Mouse (Mus musculus) R1 (cell line): ENCODE results near the gene Rimbp2.

Source experiments
- DNase-seq: peaks from one replicate; pipeline ENCODE4 v3.0.0-alpha.2; 2018; ENCODE audit warnings: low read depth, low spot score

The Rimbp2 gene

DNA sequence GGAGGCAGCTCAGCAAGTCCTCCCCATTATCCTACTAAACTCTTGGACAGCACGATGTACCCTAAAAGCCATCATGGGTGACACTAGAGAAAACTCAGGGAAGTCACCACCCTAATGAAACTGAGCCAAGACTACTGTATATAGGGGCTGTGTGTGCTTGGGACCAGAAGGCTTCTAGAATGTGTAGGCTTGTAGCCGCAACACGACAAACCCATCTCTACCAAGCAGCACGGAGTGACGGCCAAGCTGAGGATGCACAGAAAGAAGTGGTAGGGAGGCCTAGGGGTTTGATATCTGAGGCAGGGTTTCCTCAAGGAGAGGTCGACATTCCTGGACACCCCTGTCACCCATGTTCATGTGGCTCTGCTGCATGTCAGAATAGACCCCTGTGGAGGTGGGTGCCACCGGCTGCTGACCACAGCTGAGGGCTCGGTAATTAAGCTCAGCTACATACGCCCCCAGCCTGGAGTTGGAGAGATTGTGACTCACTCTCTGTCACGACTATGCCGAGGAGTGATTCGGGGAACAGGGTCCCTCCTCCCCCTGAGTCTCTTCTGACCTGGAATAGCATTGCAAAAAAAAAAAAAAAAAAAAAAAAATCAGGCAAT is 106.7 kb downstream of the Rimbp2 start:
- DNase-seq: no peak

- no peak for DNase-seq
Observed at GRCm38 (mm10) chr5:128845033-128845432, 108.3 kb downstream of the Rimbp2 start.

GRCm38 (mm10) chr5:128843982-128844381 is 109.3 kb downstream of the Rimbp2 start:
- peak; percentile 40 for DNase-seq

DNA sequence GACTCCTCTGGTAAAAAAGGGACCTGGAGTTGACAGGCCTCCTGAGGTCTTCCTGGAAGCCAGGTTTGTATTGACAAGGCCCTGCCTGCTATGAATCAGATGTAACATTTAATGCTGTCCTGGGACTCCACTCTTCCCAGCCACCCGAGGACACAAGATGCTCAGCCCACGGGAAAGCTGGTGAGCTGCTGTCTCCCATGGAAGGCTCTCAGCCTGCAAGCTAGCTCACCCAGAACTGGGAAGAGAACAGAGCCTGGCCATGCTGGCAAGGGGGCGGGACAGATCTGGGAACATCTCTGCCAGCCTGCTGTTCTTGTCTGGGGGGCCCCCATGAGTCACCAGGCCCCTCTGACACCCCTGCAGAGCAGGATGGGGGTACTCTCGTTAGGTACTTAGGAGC is 111.7 kb downstream of the Rimbp2 start:
- no peak for DNase-seq

GRCm38 (mm10) chr5:128837045-128837444 is 116.2 kb downstream of the Rimbp2 start:
- no peak for DNase-seq

DNA sequence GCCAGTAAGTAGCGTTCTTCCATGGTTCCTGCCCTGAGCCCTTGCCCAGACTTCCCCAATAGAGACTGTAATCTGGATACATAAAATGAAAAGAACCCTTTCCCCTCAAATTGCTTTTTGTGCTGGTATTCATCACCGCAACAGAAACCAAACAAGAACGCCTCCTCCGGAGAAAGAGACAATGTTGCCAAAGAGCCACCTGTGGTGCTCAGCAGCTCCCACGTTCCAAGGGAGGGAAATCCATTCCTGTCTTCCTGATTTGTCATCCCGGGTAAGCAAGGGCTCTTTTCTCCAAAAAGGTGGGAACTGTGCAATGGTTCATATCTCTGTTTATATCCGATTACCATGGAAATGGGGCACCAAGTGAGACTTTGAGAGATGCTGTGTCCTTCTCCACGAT is 119.2 kb downstream of the Rimbp2 start:
- no peak for DNase-seq

- DNase-seq: no peak
Observed at GRCm38 (mm10) chr5:128822843-128823242, 130.4 kb downstream of the Rimbp2 start.

DNA sequence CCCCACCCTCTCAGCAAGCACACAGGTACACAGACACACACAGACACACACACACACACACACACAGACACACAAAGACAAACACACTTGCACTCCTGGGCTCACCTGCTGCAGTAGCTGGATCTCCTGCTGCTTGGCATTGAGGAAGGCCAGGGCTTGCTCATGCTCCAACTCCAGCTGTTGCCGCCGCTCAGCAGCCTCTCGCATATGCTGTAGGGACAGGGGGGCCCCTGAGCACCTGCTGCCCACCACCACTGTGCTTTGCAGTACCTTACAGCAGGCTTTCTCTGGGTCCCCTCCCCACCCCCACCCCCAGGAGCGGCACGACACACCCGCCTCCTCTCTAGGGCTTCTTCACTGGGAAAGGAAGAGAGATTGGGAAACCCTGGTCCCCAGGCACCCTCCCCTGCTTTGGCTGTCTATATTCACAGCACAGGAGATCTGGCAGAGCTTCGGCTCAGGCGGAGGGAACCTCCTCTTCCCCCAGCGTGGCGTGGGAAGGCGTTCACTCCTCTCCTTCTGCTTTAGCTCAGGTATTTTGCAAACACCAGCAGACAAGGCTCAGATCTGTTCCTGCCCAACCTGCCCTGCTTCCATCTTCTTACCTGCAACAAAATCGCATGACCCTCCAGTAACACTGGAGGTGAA is 133.5 kb downstream of the Rimbp2 start:
- DNase-seq: no peak

GRCm38 (mm10) chr5:128815629-128816028 is 137.7 kb downstream of the Rimbp2 start:
- no peak for DNase-seq

- DNase-seq: no peak
Observed at GRCm38 (mm10) chr5:128815078-128815477, 138.2 kb downstream of the Rimbp2 start.

DNA sequence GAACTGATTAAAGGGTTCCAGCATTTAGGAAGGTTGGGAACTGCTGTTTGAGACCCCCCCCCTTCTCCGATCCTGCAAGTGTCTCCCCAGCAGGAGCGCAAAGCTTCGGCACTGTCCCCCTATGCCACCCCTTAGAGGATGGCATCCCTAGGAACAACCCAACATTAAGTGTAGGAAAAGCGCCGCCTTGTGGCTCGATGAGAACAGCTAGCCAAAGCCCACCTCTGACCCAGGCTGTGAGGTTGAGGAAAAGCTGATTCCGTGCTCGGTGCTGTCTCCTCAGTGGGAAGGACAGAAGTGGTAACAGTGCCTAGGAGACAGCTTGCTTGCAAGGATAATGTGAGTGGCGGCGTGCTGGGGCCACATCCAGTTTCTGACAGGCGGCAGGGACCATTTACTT is 140.2 kb downstream of the Rimbp2 start:
- DNase-seq: peak; percentile 65

DNA sequence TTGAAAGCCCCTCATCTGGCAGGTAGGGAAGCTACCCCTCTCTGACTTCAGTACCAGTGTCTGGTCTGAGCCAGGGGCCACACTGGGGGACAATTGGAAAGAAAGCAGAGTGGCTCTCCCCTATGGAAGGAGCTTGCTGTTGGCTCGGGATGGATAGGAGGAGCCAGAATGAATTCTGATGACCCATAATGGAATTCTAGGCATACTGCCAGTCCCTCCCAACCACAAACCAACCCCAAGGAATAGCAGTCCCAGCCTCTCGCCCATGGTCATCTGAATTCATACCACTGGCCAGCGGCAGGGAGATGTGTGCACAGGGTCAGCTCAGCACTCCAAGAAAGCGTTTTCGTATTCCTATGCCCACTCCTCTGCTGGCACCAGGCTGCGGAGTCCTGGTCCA is 141.9 kb downstream of the Rimbp2 start:
- DNase-seq: no peak

DNA sequence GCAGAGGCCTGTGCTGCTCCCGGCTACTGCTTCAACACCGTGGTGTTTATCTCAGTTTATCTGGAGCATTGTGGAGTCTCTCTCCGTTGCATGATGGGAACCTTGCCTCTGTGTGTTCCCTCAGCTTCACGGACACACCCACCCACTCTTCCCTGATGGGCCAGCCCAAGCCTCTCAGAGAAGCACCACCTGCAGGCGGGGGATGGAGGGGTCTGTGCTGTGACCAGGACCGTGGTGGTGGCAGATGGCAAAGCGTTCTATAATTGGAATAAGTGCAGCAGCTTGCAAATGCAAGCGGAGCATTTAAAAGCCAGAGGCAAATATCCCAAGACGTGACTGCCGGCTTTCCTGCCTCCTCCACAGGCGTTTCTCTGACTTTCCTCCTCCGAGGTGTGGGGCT is 143.3 kb downstream of the Rimbp2 start:
- peak; percentile 44 for DNase-seq

DNA sequence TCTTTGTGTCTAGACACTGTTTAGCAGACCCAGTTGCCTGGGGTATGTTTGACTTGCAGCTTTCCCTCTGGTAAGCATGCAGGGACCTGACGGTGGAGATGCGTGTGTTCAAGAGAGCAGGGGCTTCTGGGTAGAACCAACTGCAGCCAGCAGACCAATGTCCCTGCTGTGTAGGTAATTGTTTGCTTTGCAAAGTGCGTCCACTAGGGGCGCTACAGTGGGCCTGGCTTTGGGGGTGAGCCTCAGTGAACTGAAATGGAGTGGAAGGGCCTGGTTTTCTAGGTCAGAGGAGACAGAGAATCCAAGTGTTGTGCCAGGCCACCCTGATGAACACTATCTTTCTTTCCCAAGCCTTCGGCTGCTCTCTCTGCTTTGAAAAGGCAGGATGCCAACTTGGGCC is 143.9 kb downstream of the Rimbp2 start:
- peak; percentile 86 for DNase-seq

DNA sequence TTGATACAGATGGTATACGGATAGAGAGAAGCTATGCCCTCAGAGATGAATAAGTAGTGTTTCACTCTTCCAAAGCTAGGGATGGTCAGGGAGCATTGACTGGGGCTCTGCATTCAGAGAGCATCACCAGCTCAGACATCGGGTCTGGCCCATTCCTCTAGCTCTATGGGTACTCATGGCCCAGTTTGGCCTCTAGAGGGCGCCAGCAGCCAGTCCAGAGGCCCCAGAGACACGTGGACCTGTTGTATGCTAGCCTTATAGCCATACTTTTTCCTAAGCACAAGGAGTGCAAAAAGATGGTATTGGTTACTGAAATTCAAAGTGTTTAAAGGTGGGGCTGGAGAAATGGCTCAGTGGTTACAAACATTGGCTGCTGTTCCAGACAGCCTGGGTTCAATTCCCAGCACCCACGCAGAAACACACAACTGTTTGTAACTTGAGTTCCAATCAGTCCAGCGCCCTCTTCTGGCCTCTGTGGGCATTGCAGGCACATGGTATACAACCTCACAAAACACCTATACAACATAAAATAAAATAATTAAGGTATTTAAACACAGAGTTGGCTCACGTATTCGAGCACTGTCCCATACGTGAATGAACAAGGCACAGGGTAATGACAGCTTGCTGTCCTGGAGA is 144.6 kb downstream of the Rimbp2 start:
- DNase-seq: peak; percentile 88

GRCm38 (mm10) chr5:128807408-128807807 is 145.9 kb downstream of the Rimbp2 start:
- DNase-seq: no peak

- no peak for DNase-seq
Observed at GRCm38 (mm10) chr5:128806296-128806998, 146.8 kb downstream of the Rimbp2 start.

DNA sequence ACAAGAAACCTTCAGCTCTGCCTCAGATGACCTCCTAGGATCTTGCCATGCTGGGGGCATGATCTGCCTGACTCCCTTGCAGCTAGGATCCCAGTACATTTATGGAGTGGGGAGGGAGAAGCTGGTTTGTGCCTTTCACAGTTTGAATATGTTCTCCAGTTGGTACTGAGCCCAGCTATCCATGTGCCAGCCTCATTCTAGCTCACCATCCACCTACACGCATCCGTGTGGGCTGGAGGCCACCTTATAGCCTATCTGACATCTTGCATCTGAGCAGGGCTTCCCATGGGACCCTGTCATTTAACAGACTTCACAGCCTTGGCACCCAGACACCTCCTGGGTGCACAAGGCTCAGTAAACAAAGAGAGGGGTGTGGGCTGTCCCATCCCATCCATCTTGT is 148.2 kb downstream of the Rimbp2 start:
- no peak for DNase-seq

DNA sequence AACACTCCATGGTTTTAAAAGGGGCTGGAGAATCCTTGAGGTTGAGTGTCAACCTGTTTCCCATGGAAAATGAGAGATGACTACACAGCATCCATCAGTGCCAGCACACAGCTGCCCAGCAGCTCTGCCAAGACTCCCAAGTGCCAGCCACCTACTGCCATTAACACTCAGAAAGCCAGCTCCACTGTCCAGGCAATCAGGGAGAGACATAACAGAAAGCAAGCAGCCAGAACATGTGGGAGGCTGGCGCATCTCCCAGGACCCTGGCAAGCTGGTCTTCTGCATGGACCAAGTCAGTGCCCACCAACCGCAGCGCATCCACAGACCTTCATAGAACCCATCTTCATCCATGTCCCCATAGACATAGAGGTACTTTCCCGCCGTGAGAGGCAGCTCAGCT is 152.7 kb downstream of the Rimbp2 start:
- DNase-seq: no peak

DNA sequence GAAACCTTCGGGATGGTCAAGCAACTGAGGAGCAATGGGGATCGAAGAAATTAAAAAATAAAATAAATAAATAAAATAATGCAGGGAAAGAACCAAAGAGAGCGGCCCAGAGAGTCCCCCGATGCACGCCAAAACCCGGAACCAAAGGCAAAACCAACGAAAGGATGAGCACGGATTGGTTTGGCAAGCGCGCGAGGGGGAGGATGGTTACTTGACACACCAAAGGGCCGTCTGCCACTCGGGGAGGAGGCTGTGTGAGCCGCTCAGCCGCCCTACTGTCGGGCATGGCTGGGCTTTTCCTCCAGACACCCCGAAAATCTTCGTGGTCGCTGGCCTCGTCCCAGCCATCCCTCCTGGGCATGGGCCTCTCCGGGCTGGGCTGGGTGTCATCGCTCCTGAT is 171.7 kb downstream of the Rimbp2 start:
- peak; percentile 56 for DNase-seq

GRCm38 (mm10) chr5:128776386-128776785 is 176.9 kb downstream of the Rimbp2 start:
- peak; percentile 67 for DNase-seq

- peak; percentile 50 for DNase-seq
Observed at GRCm38 (mm10) chr5:128769026-128769631, 184.2 kb downstream of the Rimbp2 start.
